Mouse (Mus musculus): Measurements from ENCODE around the gene Bcas2. TPM values are rescaled to one million over a fixed set of nuclear protein-coding genes. Genes with fewer than 3 reads are reported as not detected.
"Not testable (repeated sequence)": the region's sequence is repeated elsewhere in the genome, so short reads cannot be mapped to it uniquely, and the experiment has no call there.

Gene Bcas2
- polyA plus RNA-seq, 1 experiment from 2014 or later: 210 TPM

GRCm38 (mm10) chr3:103133098-103133497 lies 38.4 kb upstream of the Bcas2 start:
- Histone ChIP-seq H3K27me3 (ENCODE audit: control insufficient read depth, insufficient read depth, low read length) (no peaks in the 10 kb centered on the region; the same call in 1 of the 2 replicates), H3K9ac (ENCODE audit: low read length) (no peak overlapping the region), H3K4me1 (ENCODE audit: control insufficient read depth, insufficient read depth, low read length) (no peaks in the 10 kb centered on the region), H3K4me2 (ENCODE audit: low read depth) (no peak overlapping the region), H3K27ac (ENCODE audit: low read depth, low read length) (no peak overlapping the region), H3K36me3 (ENCODE audit: control insufficient read depth, insufficient read depth, low read length) (no peaks in the 10 kb centered on the region), H3K4me3 (ENCODE audit: low read depth, low read length) (no peak overlapping the region), H3K9me3 (ENCODE audit: control insufficient read depth, low read length) (no peaks in the 10 kb centered on the region)
- ATAC-seq (ENCODE audit: insufficient read depth, low FRiP score, low TSS enrichment): no peak
- DNase-seq (ENCODE audit: low spot score): no peak
- 92% methylated on average over 10 of the region's 10 CpGs for WGBS

DNA sequence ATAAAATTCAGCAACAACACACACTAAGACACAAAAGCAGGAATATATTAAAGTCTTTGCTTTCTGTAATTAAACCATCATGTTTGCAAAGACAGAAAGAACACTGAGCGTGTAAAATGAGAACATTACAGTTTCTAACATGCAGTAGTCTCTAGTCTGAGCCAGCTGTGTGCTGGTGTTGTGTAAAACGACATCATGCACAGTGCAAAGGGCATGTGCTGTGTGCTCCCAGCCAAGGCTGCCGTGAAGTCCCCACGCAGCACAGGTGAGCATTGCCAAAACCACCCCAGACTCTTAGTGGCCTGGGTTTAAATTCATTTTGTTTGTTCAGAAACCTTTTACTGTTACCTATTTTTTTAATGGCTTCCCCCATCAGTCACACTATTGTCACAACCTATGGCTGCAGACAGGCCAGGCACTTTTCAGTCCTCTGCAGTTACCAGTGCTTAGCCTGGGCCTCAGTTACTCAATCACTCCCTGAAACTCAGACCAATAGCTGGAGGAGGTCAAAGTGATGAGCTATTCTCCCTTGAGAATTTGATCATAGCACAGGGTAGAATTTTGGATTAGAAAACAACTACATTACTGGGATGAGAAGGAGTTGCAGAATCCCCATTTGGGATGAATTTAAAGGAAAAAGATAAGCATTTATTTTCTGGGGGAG lies 34.9 kb upstream of the Bcas2 start:
- no peaks in the 10 kb centered on the region for H3K4me1 ChIP-seq (ENCODE audit: control insufficient read depth, insufficient read depth, low read length)
- H3K27ac ChIP-seq (ENCODE audit: low read depth, low read length): no peak overlapping the region
- H3K36me3 ChIP-seq (ENCODE audit: control insufficient read depth, insufficient read depth, low read length): no peaks in the 10 kb centered on the region
- no peaks in the 10 kb centered on the region for H3K27me3 ChIP-seq (ENCODE audit: control insufficient read depth, insufficient read depth, low read length)
- ATAC-seq (ENCODE audit: insufficient read depth, low FRiP score, low TSS enrichment) (no peak), DNase-seq (ENCODE audit: low spot score) (no peak)
- H3K9me3 ChIP-seq (ENCODE audit: control insufficient read depth, low read length): no peaks in the 10 kb centered on the region
- no peak overlapping the region for H3K4me3 ChIP-seq (ENCODE audit: low read depth, low read length)
- no peak overlapping the region for H3K4me2 ChIP-seq (ENCODE audit: low read depth)
- WGBS: 88% methylated on average over 4 of the region's 4 CpGs
- no peak overlapping the region for H3K9ac ChIP-seq (ENCODE audit: low read length)

DNA sequence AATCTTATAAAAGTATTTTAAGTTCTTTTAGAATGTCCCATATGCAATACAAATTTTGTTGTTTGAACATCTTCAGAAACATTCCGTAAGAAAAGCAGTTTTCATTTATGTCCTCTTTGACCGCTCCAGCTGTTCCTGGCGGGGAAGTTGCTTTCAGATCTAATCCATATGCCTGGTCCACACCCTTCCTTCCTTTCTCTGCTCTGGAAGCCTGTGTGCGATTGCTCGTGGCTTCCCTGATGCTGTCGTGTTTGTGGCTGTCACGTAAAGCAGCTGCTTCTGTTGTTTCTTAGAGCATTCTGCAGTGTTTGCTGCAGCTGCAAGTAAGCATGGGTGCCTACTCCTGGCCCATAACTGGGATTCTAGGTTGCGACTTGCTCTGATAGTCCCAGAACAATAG lies 32.4 kb upstream of the Bcas2 start:
- Histone ChIP-seq H3K27me3 (ENCODE audit: control insufficient read depth, insufficient read depth, low read length) (no peaks in the 10 kb centered on the region), H3K9ac (ENCODE audit: low read length) (no peak overlapping the region), H3K36me3 (ENCODE audit: control insufficient read depth, insufficient read depth, low read length) (no peaks in the 10 kb centered on the region), H3K27ac (ENCODE audit: low read depth, low read length) (no peak overlapping the region), H3K4me3 (ENCODE audit: low read depth, low read length) (no peak overlapping the region), H3K4me2 (ENCODE audit: low read depth) (no peak overlapping the region), H3K9me3 (ENCODE audit: control insufficient read depth, low read length) (no peaks in the 10 kb centered on the region), H3K4me1 (ENCODE audit: control insufficient read depth, insufficient read depth, low read length) (no peaks in the 10 kb centered on the region)
- WGBS: 77% methylated on average over 8 of the region's 8 CpGs
- DNase-seq (ENCODE audit: low spot score) (no peak), ATAC-seq (ENCODE audit: insufficient read depth, low FRiP score, low TSS enrichment) (no peak)

DNA sequence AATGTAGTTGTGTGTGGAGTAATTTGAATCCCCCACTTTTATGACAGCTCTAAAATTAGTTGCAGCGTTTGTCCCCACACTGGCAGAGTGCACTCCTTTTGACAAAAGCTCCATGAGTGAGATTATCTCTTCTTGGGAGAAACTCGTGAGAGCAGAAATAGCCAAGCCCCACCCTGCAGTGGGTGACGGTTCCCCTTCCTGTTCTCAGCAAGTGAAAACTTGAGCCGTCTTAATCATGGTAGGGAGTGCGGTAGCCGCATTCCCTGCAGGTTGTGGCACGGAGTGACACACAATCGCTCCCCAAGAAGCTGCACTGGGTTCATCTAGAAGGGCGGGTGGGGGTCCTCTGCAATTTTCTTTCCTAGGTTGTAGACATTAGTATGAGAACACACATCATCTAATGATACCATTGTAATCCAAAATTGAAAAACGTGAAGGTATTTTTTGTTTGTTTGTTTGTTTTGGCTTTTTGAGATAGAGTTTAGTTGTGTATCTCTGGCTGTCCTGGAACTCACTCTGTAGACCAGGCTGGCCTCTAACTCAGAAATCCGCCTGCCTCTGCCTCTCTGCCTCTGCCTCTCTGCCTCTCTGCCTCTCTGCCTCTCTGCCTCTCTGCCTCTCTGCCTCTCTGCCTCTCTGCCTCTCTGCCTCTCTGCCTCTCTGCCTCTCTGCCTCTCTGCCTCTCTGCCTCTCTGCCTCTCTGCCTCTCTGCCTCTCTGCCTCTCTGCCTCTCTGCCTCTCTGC lies 31.2 kb upstream of the Bcas2 start:
- H3K9me3 ChIP-seq (ENCODE audit: control insufficient read depth, low read length); H3K4me2 ChIP-seq (ENCODE audit: low read depth); DNase-seq (ENCODE audit: low spot score); H3K27ac ChIP-seq (ENCODE audit: low read depth, low read length); H3K4me1 ChIP-seq (ENCODE audit: control insufficient read depth, insufficient read depth, low read length); H3K4me3 ChIP-seq (ENCODE audit: low read depth, low read length); H3K36me3 ChIP-seq (ENCODE audit: control insufficient read depth, insufficient read depth, low read length); H3K27me3 ChIP-seq (ENCODE audit: control insufficient read depth, insufficient read depth, low read length); H3K9ac ChIP-seq (ENCODE audit: low read length); ATAC-seq (ENCODE audit: insufficient read depth, low FRiP score, low TSS enrichment): not testable (repeated sequence)
- 63% methylated on average over 11 of the region's 11 CpGs for WGBS

- Histone ChIP-seq H3K4me2 (ENCODE audit: low read depth) (no peak overlapping the region), H3K36me3 (ENCODE audit: control insufficient read depth, insufficient read depth, low read length) (no peaks in the 10 kb centered on the region), H3K9ac (ENCODE audit: low read length) (no peak overlapping the region), H3K9me3 (ENCODE audit: control insufficient read depth, low read length) (no peaks in the 10 kb centered on the region), H3K27ac (ENCODE audit: low read depth, low read length) (no peak overlapping the region), H3K4me3 (ENCODE audit: low read depth, low read length) (no peak overlapping the region), H3K4me1 (ENCODE audit: control insufficient read depth, insufficient read depth, low read length) (no peaks in the 10 kb centered on the region), H3K27me3 (ENCODE audit: control insufficient read depth, insufficient read depth, low read length) (no peaks in the 10 kb centered on the region)
- 88% methylated on average over 11 of the region's 11 CpGs for WGBS
- no peak for DNase-seq (ENCODE audit: low spot score)
- no peak for ATAC-seq (ENCODE audit: insufficient read depth, low FRiP score, low TSS enrichment)
Observed at GRCm38 (mm10) chr3:103141287-103141686, 30.2 kb upstream of the Bcas2 start.

DNA sequence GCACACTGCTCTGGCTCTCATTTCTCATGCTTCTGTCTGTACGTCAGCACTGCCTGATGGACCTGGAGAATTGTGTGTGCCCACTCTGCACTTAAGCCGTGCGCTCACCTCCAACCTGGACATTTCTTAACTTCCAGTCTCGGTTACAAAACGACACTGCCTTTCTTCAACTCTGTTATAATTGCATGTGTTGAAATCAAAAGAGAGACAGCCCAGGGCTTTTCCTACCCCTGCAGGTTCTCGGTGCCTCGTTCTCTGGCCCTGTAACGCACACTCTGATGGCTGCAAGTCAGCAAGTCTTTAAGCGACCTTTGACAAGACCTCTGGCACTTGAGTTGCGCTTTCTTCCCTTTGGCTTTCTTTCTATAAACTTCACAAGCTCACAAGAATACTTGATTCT lies 29.1 kb upstream of the Bcas2 start:
- no peaks in the 10 kb centered on the region for H3K36me3 ChIP-seq (ENCODE audit: control insufficient read depth, insufficient read depth, low read length)
- DNase-seq (ENCODE audit: low spot score) (no peak), ATAC-seq (ENCODE audit: insufficient read depth, low FRiP score, low TSS enrichment) (no peak)
- H3K4me1 ChIP-seq (ENCODE audit: control insufficient read depth, insufficient read depth, low read length): no peaks in the 10 kb centered on the region
- no peaks in the 10 kb centered on the region for H3K9me3 ChIP-seq (ENCODE audit: control insufficient read depth, low read length)
- H3K4me3 ChIP-seq (ENCODE audit: low read depth, low read length): no peak overlapping the region
- WGBS: 91% methylated on average over 10 of the region's 10 CpGs
- no peak overlapping the region for H3K27ac ChIP-seq (ENCODE audit: low read depth, low read length)
- no peak overlapping the region for H3K9ac ChIP-seq (ENCODE audit: low read length)
- no peak overlapping the region for H3K4me2 ChIP-seq (ENCODE audit: low read depth)
- no peaks in the 10 kb centered on the region for H3K27me3 ChIP-seq (ENCODE audit: control insufficient read depth, insufficient read depth, low read length)

DNA sequence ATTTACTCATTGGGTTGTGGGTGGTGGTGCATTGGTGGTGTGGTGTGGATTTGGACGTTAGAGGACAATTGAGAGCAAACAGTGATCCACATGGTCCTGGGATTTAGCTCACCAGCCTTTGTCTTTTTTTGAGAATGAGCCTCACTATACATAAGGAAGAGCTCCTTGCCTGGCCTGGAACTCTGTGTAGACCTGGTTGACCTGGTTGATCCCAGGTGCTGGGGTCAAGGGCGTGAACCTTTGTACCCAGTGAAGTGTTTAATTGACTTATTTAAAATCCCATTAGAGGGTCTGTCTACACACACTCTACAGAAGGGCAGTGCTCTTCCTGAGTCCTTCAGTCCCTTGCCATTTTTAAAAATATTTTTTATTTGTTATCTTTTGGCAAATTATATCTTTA lies 26.1 kb upstream of the Bcas2 start:
- Histone ChIP-seq H3K9me3 (ENCODE audit: control insufficient read depth, low read length) (no peaks in the 10 kb centered on the region), H3K27ac (ENCODE audit: low read depth, low read length) (no peak overlapping the region), H3K4me1 (ENCODE audit: control insufficient read depth, insufficient read depth, low read length) (no peaks in the 10 kb centered on the region), H3K9ac (ENCODE audit: low read length) (no peak overlapping the region), H3K4me3 (ENCODE audit: low read depth, low read length) (no peak overlapping the region), H3K27me3 (ENCODE audit: control insufficient read depth, insufficient read depth, low read length) (no peaks in the 10 kb centered on the region), H3K36me3 (ENCODE audit: control insufficient read depth, insufficient read depth, low read length) (no peaks in the 10 kb centered on the region), H3K4me2 (ENCODE audit: low read depth) (no peak overlapping the region)
- 72% methylated on average over 2 of the region's 2 CpGs for WGBS
- DNase-seq (ENCODE audit: low spot score): no peak
- no peak for ATAC-seq (ENCODE audit: insufficient read depth, low FRiP score, low TSS enrichment)

- Histone ChIP-seq H3K4me1 (ENCODE audit: control insufficient read depth, insufficient read depth, low read length) (no peaks in the 10 kb centered on the region), H3K4me3 (ENCODE audit: low read depth, low read length) (no peak overlapping the region), H3K36me3 (ENCODE audit: control insufficient read depth, insufficient read depth, low read length) (no peaks in the 10 kb centered on the region), H3K9me3 (ENCODE audit: control insufficient read depth, low read length) (no peaks in the 10 kb centered on the region), H3K27me3 (ENCODE audit: control insufficient read depth, insufficient read depth, low read length) (no peaks in the 10 kb centered on the region), H3K27ac (ENCODE audit: low read depth, low read length) (no peak overlapping the region), H3K4me2 (ENCODE audit: low read depth) (no peak overlapping the region), H3K9ac (ENCODE audit: low read length) (no peak overlapping the region)
- no peak for DNase-seq (ENCODE audit: low spot score)
- WGBS: 74% methylated on average over 4 of the region's 4 CpGs
- ATAC-seq (ENCODE audit: insufficient read depth, low FRiP score, low TSS enrichment): no peak
Observed at GRCm38 (mm10) chr3:103145791-103146190, 25.7 kb upstream of the Bcas2 start.
